Mouse (Mus musculus) hindbrain, embryonic 16.5 days (tissue): ENCODE data around the gene Ptrh1. TPM values are rescaled to one million over a fixed set of nuclear protein-coding genes. Genes with fewer than 3 reads are reported as not detected.

Experiments
- ATAC-seq: fragments of 200-750 bp; cut with Nextera tagmentation; 2 replicates; pipeline ENCODE4 v1.8.0; 2017; ENCODE audit warnings: moderate TSS enrichment, moderate library complexity
- H3K27ac ChIP-seq: fragments of 300-500 bp; sonication (generic); 2 replicates; pipeline ENCODE4 v1.5.1; 2014; ENCODE audit warnings: low read depth, mild to moderate bottlenecking, control low read depth, low read length, moderate library complexity
- H3K27me3 ChIP-seq: fragments of 300-500 bp; sonication (generic); replicated peaks from 2 replicates; pipeline ENCODE4 v1.6.1; 2014; ENCODE audit warnings: low read length; ENCODE audit not compliant: control insufficient read depth, insufficient read depth
- H3K36me3 ChIP-seq: fragments of 300-500 bp; sonication (generic); 2 replicates; pipeline ENCODE4 v1.6.1; 2014; ENCODE audit warnings: mild to moderate bottlenecking, low read length, moderate library complexity, mixed read lengths; ENCODE audit not compliant: control insufficient read depth, insufficient read depth
- H3K4me1 ChIP-seq: fragments of 300-500 bp; sonication (generic); 2 replicates; pipeline ENCODE4 v1.6.1; 2014; ENCODE audit warnings: low read depth, low read length; ENCODE audit not compliant: control insufficient read depth, insufficient read depth
- H3K4me2 ChIP-seq: fragments of 300-500 bp; sonication (generic); 2 replicates; pipeline ENCODE4 v1.6.1; 2014; ENCODE audit warnings: mild to moderate bottlenecking, low read length, control low read depth, moderate library complexity
- H3K4me3 ChIP-seq: fragments of 300-500 bp; sonication (generic); 2 replicates; pipeline ENCODE4 v1.5.1; 2014; ENCODE audit warnings: mild to moderate bottlenecking, low read length, control low read depth, moderate library complexity
- H3K9ac ChIP-seq: fragments of 300-500 bp; sonication (generic); 2 replicates; pipeline ENCODE4 v1.6.1; 2014; ENCODE audit warnings: low read depth, mild to moderate bottlenecking, control low read depth, low read length, moderate library complexity
- H3K9me3 ChIP-seq: fragments of 300-500 bp; sonication (generic); 2 replicates; pipeline ENCODE4 v1.6.1; 2014; ENCODE audit warnings: mild to moderate bottlenecking, low read length, moderate library complexity; ENCODE audit not compliant: control insufficient read depth
- WGBS: fragments of 180-500 bp; shearing (Covaris S2); extraction: QIAGEN DNeasy Blood & Tissue Kit; methylation state at CpG from one replicate; pipeline ENCODE4 v1.1.7; 2014; 5-methylcytosine and 5-hydroxymethylcytosine counted together
- polyA plus RNA-seq: library from polyadenylated mRNA; unstranded; fragments of >200 nt; fragmentation: Nextera tagmentation; extraction: Ambion mirVana; gene quantifications from 2 replicates; pipeline ENCODE4 v1.2.1, GENCODE M21; 2015

Ptrh1 gene
- polyA plus RNA-seq, 1 experiment from 2014 or later, result 6.5 TPM

GRCm38 (mm10) chr2:32736306-32736829, 39.2 kb upstream of the Ptrh1 start:
- no peak overlapping the region for H3K4me3 ChIP-seq
- no peaks in the 10 kb centered on the region for H3K9me3 ChIP-seq
- no peak overlapping the region; the same call in 1 of the 2 replicates for H3K9ac ChIP-seq
- WGBS, result 27% methylated on average over 3 of the region's 3 CpGs
- H3K4me2 ChIP-seq, result no peak overlapping the region
- H3K27ac ChIP-seq, result no peak overlapping the region
- ATAC-seq, result no peak
- H3K27me3 ChIP-seq, result no peaks in the 10 kb centered on the region
- peaks cover 5% of the 10 kb centered on the region for H3K4me1 ChIP-seq
- no peaks in the 10 kb centered on the region for H3K36me3 ChIP-seq

DNA sequence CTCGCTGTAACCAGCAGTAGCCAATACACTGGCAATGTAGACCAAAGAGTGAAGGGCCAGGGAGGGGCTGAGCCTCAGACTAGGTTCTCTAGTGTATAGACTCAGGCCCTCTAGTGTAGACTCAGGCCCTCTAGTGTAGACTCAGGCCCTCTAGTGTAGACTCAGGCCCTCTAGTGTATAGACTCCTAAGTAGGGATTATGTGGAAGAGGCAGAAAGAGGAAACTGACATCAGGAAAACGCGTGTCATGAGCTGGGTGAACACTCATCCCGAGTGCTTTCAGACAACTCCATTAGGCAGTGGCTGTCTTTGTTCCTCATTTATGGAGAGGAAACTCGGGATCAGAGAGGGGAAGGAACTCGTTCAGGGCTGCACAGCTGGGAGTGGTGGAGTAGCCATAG, 38.6 kb upstream of the Ptrh1 start:
- Histone ChIP-seq H3K4me2 (no peak overlapping the region), H3K27ac (no peak overlapping the region), H3K9ac (no peak overlapping the region), H3K4me1 (peaks cover 5% of the 10 kb centered on the region), H3K27me3 (no peaks in the 10 kb centered on the region), H3K9me3 (no peaks in the 10 kb centered on the region), H3K36me3 (no peaks in the 10 kb centered on the region), H3K4me3 (no peak overlapping the region)
- WGBS, result 58% methylated on average over 6 of the region's 6 CpGs
- no peak for ATAC-seq

- no peak overlapping the region for H3K4me3 ChIP-seq
- no peaks in the 10 kb centered on the region for H3K36me3 ChIP-seq
- no peak overlapping the region for H3K9ac ChIP-seq
- no peaks in the 10 kb centered on the region for H3K27me3 ChIP-seq
- ATAC-seq, result no peak
- H3K9me3 ChIP-seq, result no peaks in the 10 kb centered on the region
- WGBS, result 66% methylated on average over 4 of the region's 4 CpGs
- H3K27ac ChIP-seq, result no peak overlapping the region
- no peak overlapping the region for H3K4me2 ChIP-seq
- peaks cover 19% of the 10 kb centered on the region for H3K4me1 ChIP-seq
These were observed 36.3 kb upstream of the Ptrh1 start for GRCm38 (mm10) chr2:32739311-32739710.

DNA sequence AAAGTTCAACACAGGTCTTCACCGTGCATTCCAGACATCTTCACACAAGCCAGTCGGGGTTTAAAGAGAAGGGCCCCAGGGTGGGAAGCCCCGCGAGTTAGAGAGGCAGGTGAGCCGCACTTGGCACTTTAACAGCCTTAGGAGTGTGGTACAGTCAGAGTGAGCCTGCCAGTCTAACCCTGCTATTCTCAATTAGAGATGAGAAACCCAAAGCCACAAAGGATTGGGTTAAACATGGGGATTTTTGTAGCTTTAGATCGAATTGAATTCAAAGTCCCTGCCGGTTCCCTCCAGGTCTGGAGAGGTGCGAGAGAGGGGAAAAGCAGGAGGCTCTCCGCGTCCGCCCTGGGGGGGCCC, 34.7 kb upstream of the Ptrh1 start, which contains the start of gene 6330409D20Rik:
6330409D20Rik (minus strand) TSS at position 101 of the 357 bp plus-strand sequence.
- Histone ChIP-seq H3K27me3 (no peaks in the 10 kb centered on the region), H3K4me1 (peaks cover 19% of the 10 kb centered on the region), H3K4me3 (peak within 1 kb of the TSS; percentile 81), H3K9ac (peak within 1 kb of the TSS; percentile 90), H3K9me3 (no peaks in the 10 kb centered on the region), H3K4me2 (peak within 1 kb of the TSS; percentile 64), H3K36me3 (peaks cover 7% of the 10 kb centered on the region; the same call in 1 of the 2 replicates), H3K27ac (peak within 1 kb of the TSS; percentile 86)
- 5% methylated on average over 11 of the region's 11 CpGs for WGBS
- ATAC-seq, result peak; percentile 1; the same call in 1 of the 2 replicates

- Histone ChIP-seq H3K27me3 (no peaks in the 10 kb centered on the region), H3K4me1 (peaks cover 19% of the 10 kb centered on the region), H3K36me3 (peaks cover 13% of the 10 kb centered on the region), H3K9ac (peak overlapping the region; percentile 90), H3K9me3 (no peaks in the 10 kb centered on the region), H3K4me3 (peak overlapping the region; percentile 81), H3K4me2 (peak overlapping the region; percentile 64), H3K27ac (peak overlapping the region; percentile 86)
- WGBS, result under 1% methylated on average over 56 of the region's 58 CpGs
- peak; percentile 58 for ATAC-seq
These were observed 34.1 kb upstream of the Ptrh1 start for GRCm38 (mm10) chr2:32741273-32742172.

DNA sequence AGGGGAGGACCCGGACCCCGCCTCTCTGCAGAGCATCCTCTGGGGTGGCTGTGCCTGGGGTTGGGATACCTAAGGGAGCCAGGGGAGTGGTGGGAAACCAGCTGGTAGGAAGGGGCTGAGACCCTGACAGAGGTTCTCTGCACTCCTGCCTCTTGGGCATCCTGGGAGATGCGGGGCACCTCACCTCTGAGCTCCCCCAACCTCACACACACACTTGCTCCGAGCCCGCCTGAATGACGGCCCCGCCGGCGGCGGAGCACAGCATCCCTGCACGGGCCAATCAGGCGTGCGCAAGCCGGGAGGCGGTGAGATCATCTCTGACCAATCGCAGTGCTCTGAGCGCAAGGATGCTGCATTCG, 33.4 kb upstream of the Ptrh1 start:
- Histone ChIP-seq H3K9ac (peak overlapping the region; percentile 90), H3K36me3 (peaks cover 19% of the 10 kb centered on the region), H3K27me3 (no peaks in the 10 kb centered on the region), H3K9me3 (no peaks in the 10 kb centered on the region), H3K4me3 (peak overlapping the region; percentile 81), H3K4me2 (peak overlapping the region; percentile 64), H3K27ac (peak overlapping the region; percentile 86), H3K4me1 (peaks cover 19% of the 10 kb centered on the region)
- WGBS, result 7% methylated on average over 18 of the region's 18 CpGs
- ATAC-seq, result peak; percentile 93

- no peaks in the 10 kb centered on the region for H3K9me3 ChIP-seq
- H3K27ac ChIP-seq, result no peak overlapping the region
- H3K4me1 ChIP-seq, result peaks cover 19% of the 10 kb centered on the region
- ATAC-seq, result no peak
- peaks cover 35% of the 10 kb centered on the region for H3K36me3 ChIP-seq
- no peaks in the 10 kb centered on the region for H3K27me3 ChIP-seq
- H3K4me2 ChIP-seq, result no peak overlapping the region
- H3K9ac ChIP-seq, result no peak overlapping the region; the same call in 1 of the 2 replicates
- no peak overlapping the region for H3K4me3 ChIP-seq
- 73% methylated on average over 15 of the region's 15 CpGs for WGBS
These were observed 31.2 kb upstream of the Ptrh1 start for GRCm38 (mm10) chr2:32744272-32744982.

- no peak overlapping the region for H3K4me2 ChIP-seq
- no peak overlapping the region for H3K27ac ChIP-seq
- H3K27me3 ChIP-seq, result no peaks in the 10 kb centered on the region
- H3K9ac ChIP-seq, result no peak overlapping the region
- H3K9me3 ChIP-seq, result no peaks in the 10 kb centered on the region
- peaks cover 49% of the 10 kb centered on the region for H3K36me3 ChIP-seq
- WGBS, result 88% methylated on average over 16 of the region's 16 CpGs
- H3K4me1 ChIP-seq, result peaks cover 6% of the 10 kb centered on the region
- H3K4me3 ChIP-seq, result no peak overlapping the region
- no peak for ATAC-seq
These were observed 26.5 kb upstream of the Ptrh1 start for GRCm38 (mm10) chr2:32749082-32749481.

GRCm38 (mm10) chr2:32750199-32750598, 25.4 kb upstream of the Ptrh1 start:
- Histone ChIP-seq H3K27me3 (no peaks in the 10 kb centered on the region), H3K27ac (no peak overlapping the region), H3K4me1 (peaks cover 6% of the 10 kb centered on the region), H3K4me2 (no peak overlapping the region), H3K36me3 (peaks cover 58% of the 10 kb centered on the region), H3K4me3 (no peak overlapping the region), H3K9ac (no peak overlapping the region), H3K9me3 (no peaks in the 10 kb centered on the region)
- WGBS, result 67% methylated on average over 7 of the region's 7 CpGs
- ATAC-seq, result no peak
